Mouse (Mus musculus) adrenal gland, adult 2 months (tissue): ENCODE results near the gene Treh. TPM values are rescaled to one million over a fixed set of nuclear protein-coding genes. Genes with fewer than 3 reads are reported as not detected.

Source experiments
- DNase-seq: peaks from one replicate; pipeline ENCODE4 v3.0.0; 2021
- polyA plus RNA-seq: library from polyadenylated mRNA; depleted of rRNA; stranded (reverse); fragments of >200 nt; gene quantifications from 2 replicates; pipeline ENCODE4 v1.2.3, GENCODE M21; 2012
- total RNA-seq, 2 experiments: library from RNA; stranded (reverse); gene quantifications; 2 replicates each; pipeline ENCODE4 v1.2.3; 2021

Gene Treh
- total and polyA plus RNA-seq, 3 experiments: not detected

DNA sequence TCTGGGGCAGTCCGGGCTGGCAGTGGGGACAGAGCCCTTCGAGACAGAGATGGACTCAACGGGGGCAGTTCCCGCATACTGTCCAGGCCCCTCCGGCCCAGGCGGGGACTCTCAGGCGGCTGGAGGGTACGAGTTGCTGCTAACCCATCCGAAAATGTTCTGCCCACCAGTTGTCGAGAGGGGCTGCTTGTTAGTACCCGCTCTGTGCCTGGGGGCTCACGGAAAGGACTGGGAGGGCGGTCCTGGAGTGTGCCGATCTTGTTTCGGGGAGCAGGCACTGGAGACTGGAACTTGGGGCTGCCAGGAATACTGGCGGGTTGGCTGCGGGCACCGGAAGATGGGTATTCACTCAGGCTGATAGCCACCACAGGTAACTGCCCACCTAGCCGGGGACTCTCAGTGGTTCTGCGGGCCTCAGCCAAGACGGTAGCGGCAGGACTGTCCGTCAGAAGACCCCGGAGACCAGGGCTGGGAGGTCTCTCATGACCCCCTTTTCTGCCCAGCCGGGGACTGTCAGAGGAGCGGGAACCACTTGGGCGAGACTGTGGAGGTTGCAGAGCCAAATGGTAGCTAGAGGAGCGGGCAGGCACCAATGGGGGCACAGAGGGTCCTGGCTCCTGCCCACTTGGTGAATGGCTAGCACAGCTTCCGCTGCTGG is 42.8 kb downstream of the Treh start:
- no peak for DNase-seq

DNA sequence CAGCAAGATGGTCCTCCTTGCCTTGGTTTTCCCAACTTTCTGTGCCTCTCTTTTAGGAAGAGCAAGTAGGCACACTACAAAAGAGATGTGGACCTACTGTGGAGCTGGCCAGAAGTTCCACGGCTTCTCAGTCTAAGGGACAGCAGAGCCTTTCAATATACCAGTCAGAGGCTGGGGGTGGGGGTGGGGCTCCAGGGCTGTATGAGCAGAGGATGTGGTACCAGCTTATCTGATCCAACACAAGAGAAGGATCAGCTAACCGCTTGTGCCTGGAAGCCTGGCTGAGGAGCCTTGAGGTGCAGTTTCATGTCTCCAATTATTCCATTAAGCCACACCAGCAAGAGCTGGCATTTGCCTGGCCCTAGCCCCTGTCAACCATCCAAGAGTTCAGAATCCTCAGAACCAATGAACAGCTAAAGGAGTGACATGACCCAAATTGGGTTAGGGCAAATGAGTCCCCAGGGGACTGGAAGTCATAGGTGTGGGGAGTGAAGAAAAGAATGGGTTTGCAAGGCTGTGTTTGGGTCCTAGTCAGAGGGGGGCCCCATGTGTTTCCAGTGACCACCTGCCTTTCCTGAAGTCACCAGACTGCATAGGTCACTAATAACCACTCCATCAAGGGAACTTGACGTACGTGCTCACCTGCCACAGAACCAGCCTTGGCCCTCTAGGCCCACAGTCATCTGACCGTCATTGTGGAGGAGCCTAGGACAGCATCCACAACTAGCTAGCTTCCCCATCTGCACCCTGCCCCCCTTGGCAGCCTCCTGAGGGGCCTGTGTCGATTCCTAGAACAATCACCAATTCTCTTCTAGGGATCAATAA is 44.2 kb downstream of the Treh start:
- no peak for DNase-seq

DNA sequence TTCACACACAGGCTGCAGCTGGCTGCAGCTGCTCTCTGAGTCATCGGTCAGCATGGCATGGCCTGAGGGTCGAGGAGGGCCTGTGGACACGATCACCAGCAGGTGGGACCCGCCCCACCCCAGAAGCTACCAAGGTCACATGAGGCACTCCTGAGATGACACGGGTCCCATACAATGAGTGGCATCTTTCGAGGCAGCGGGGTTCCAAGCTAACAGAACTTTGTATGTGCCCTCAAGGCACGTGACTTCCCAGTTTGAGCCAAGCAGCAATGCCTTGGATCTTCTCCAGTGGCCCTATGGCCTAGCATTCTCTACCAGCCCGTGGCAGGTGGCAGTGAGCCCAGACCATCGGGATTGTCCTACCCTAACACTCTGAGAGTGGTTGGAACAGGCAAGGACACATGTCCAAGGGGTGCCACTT is 44.8 kb downstream of the Treh start:
- peak; percentile 40 for DNase-seq

- DNase-seq: no peak
These were observed 46.1 kb downstream of the Treh start for GRCm38 (mm10) chr9:44718937-44719631.

- DNase-seq: no peak
These were observed 46.8 kb downstream of the Treh start for GRCm38 (mm10) chr9:44719632-44720357.

DNA sequence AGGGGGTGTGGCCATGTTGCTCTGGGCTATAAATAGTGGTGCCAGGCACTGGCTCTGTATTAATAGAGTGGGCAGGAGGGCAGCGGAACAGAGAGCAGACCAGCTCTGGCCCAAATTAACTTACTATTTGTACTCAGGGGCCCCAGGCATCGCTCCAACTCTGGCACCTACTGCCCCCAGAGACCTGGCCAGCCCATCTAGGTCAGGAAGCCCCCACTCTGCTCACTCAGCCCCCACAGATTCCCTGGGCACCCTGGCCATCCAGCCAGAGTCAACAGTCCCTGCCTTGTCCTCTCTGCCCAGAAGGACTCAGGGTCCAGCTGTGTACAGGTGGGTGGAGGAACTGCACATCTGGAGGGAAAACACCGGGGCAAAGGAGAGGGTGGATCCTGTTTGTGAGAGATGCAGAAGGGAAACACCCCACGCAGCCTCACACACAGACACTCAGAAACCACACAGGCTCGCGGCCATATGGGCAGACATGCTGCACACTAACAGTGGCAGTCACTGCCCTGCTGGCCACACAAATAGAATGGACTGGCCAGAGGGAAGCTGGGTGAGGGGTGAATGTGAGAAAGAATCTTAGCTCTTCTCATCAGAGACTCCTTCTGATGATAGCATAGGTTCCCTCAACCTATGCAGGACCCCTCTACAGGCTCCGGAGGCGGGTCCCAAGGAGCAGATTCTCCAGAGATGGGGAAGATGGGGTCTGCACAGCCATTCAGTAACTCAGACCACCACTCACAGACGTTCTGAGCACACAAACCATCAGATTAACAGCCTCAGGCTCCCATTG is 47.5 kb downstream of the Treh start:
- DNase-seq: no peak

GRCm38 (mm10) chr9:44721154-44721876 is 48.3 kb downstream of the Treh start:
- peak; percentile 93 for DNase-seq

DNA sequence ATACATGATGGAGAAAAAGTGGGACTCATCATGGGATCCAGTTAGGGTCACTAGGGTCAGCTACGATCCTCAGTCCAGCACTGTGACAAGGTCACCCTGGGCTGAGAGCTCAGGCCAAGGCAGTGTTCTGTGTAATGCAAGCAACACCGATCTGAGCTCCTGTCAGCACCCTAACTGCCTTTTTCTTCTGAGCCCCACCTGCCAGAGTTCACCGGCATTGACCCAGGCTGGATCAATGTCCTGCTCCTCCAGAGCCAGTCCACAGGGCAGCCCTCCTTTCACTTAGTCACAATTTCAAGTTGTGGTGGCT is 48.8 kb downstream of the Treh start:
- DNase-seq: no peak

DNA sequence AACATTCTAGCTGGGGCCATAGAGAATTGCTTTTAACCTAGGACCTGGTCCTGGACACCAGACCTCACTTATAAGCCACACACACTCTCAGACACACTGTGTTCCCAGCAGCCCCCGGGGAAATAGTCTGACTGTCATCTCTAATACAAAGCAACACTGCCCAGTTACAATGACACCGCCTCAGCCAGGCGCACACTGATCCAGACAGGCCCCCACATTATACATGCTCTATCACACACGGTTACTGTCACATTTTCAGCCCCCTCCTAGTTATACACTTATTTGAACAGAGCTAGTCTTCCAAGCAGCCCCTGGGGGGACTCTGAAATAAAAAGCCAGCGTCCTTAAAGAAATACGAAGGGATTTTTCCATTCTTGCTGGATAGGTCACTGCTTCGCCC is 49.5 kb downstream of the Treh start:
- DNase-seq: no peak

DNA sequence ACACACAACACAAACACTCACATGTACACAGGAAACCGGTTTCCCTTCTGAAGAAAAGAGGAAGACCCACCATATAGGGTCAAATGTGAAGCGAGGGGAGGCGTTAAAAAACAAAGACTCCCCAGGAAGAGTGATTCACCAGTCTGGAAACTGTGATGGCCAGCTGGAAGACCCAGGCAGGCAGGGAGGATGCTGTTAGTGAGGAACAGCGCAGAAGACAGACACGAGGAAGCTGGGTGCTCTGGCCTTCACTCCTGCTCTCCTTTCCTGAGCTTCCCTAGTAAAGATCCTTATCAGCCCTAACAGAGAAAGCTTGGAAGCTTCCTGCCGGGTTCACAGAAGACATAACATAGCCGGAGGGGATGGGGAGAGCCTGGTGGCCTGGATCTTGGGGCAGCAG is 50.0 kb downstream of the Treh start:
- DNase-seq: peak; percentile 47

DNA sequence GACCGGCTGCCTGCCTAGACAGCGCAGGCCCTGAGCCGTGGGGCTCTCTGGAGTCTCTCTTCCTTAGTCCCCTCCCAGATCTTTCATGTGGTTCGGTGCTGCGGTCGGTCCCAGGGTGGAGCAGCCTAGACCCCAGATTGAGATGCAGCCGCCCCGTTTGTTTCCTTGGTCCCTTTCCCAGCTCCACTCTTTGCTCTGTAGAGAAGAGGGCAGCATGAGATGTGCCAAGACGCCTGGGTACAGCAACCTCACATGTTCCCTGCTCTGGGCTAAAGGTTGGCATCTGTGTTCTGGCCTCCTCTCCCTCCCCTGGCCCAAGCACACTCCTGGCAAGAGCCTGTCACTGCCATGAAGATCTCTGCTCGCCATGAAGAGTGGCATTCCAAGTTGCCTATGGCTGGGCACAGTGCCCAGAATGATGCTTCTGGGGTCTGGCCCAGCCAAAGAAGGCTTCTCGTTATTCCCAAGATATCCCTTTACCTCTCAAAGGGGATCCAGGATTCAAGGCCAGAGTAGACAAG is 50.5 kb downstream of the Treh start:
- peak; percentile 21 for DNase-seq

DNA sequence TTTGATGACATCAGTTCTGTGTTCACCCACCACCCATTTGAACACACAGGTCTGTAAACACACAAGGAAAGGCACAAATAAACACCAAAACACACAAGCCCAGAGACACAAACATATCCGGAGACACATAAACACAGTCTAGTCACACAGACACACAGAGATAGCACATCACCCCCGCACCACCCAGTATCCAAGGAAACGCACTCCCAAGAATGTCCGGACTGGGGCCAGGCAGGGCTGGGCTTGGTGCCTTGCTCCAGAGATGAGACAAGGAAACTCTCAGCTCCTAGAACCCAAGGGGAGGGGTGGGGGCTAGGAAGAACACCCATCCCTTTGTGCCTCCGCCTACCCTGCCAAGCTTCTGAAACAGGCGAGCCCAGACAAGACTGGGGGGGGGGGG is 51.2 kb downstream of the Treh start:
- DNase-seq: peak; percentile 65

DNA sequence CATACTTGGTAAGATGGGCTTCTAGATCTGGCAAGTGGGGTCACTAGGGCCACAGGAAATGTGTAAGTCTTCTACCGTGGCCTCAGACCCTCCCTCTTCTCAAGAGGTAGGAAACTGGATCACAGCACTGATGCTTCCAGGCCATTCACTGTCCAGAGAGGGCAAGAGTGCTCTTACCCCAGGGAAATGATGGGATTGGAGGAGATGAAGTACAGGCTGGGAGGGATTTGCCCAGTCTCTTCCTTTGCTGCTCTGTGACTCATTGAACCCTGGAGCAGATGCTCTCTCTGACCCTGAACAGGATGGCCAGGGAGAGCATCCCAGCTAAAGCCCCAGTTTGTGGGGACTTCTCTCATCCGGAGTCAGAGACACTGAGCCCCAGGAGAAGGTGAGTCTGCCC is 51.6 kb downstream of the Treh start:
- no peak for DNase-seq

DNA sequence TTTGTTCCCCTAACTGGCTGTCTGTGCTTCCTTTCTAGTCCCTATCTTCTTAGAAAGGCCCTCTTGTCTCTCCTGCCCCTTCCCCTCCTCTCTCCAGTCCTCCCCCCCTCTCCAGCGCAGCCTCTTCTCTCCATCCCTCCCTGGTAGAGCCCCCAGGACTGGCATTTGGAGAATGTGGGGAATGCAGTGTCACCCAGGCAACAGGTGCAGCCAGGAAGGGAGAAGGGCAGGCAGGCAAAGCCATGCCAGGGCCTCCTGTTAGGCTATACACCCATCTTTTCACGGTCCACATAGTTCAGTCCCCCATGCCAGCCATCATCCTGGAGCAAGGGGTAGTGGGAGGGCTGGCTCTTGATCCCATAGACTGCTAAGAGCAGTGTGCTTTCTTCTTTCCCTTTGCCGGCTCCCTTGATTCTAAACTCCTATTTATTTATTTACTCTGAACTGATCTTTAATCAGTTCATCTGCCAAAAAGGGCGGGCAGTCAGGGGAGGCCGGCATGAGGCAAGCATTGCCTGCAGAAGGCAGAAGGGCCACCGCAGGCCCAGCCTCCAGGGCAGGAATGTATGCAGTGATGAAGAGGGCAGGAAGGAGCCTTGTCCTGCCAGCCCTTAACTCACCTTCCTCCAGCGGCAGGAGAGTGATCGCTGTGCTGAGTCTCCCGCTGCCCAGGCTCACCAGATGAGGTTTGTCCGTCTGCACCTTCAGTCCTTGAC is 53.6 kb downstream of the Treh start:
- DNase-seq: no peak

GRCm38 (mm10) chr9:44727441-44727840 is 54.4 kb downstream of the Treh start:
- no peak for DNase-seq

GRCm38 (mm10) chr9:44732130-44732549 is 59.1 kb downstream of the Treh start:
- no peak for DNase-seq

DNA sequence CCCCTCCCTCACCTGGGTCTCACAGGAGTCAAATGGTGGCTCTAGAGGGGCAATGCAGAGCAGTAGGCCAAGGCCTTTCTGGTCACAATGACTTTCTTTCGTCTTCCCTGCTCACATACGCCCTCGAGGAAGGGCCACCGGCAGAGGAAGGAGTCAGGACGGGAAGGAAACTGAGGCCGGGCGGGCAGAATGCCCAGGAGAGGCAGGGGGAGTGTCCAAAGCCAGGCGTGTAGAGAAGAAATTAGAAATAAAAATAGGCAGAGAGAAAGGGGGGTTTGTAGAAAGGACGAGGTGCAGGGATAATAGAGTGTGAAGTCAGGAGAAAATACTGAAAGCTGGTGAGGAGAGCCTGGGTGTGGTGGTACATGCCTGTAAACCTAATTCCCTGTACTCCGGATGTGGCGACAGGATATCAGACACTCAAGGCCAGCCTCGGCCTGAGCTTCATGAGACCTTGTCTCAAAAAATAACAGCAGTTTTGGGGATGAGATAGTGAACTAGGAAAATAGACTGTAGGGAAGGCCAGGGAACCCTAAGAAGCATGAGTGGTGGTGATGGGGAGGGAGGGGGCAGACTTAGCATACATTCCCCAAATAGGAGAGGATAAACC is 60.0 kb downstream of the Treh start:
- DNase-seq: peak; percentile 43

DNA sequence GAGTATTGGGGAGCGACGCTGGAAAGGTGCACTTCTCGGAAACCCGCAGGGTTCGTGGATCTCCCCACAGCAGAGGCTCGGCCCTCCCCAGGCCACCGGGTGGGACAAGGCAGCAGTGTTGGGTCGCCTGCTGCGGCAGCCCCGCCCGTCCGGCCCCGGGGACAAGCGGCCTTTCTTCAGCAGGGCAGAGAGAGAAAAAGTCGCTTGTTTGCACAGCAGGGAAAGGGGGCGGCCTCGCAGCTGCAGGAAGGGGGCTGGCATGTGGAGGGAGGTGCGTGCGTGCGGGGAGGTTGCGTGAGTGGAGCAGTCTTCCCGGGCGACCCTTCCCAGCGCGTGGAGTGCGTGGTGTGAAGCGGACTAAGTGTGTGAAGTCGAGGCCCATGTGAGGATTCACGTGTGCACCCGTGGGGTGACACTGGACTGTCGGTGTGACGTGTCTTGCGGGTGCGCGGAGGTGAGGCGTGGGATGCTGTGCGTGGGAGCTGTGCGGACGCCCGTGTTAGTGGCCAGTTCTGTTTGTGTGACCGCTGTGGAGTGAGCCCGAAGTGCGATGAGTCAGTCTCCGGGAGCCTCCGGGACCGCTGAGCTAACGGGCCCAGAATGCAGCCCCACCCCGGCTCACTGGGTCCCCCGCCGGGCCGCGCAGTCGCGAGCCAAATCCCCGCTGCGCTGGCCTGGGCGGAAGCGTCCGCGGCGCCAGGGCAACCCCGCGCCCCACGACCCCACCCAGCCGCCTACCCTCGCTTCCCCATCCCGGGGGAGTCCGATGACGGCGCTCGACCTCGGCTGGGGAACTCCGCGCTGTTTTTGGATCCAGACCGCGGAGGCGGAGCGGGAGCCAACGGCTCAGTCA is 60.9 kb downstream of the Treh start:
- DNase-seq: peak; percentile 90
